Mouse (Mus musculus): ENCODE results near the gene Limk2.
A peak's percentile ranks its signal among the peaks of the same experiment; 100 is the strongest.

Limk2 gene

DNA sequence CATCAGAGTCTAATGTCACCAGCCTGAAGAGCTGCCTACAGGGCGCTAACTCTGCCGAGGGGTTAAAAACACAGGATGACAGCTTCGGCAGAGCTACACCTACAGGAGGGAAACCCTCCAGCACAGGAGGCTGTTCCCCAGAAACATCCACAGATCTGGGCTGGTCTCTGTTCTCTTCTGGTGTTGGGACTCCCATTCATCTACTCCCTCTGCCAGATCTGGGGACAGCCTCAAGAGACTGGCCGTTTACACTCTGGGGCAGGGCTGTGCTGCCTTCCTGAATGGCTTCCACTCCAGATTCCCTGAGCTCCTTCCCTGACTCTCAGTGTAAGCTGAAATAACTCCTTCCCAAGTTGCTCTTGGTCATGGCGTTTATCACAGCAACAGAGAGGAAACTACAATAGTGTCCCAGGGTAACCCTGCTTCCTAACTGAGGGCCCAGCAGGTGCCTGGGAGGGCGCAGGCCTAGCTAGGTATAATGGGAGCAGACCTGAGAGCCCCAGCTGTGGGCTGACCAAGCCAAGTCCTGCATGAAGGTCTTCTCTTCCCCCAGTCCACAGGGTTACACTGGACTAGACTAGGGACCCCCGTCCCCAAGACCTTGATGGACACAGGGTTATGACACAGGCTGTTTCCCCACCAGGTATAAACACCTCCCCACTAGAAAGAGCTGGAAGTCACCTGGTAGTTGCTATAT is 37.2 kb downstream of the Limk2 start:
- DNase-seq (ENCODE audit: low spot score): no peak

DNA sequence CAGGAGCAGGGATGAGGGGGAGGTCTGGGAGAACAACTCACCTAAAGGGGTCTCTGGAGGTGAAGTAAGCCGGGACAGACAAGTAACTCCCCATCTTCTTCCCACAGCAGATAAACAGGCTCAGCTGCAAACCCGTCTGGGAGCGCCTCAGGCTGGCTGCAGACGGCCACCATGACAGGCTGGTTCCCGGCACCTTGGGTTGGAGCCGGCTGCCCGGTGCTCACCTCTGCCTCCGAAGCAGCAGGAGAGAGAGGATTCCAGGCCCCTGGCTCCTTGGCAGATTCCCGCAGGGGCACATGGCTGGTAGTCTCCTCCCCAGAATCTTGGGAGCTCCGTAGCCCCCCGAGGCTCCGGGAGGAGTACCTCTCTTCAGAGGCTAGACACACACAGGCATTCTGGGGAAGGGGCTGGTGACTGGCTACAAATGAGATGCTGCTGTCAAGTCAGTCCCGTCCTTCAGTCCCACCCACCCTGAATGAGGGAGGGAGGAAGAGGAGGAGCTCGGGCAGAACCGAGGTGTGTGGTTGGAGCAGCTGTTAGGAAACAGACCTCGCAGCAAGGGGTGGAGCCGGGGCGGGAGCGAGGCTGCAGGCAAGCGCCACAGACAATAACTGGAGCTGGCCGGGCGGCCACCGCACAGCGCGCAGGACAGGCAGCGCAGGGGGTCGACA is 37.9 kb downstream of the Limk2 start:
- peak; percentile 71 for DNase-seq (ENCODE audit: low spot score)

DNA sequence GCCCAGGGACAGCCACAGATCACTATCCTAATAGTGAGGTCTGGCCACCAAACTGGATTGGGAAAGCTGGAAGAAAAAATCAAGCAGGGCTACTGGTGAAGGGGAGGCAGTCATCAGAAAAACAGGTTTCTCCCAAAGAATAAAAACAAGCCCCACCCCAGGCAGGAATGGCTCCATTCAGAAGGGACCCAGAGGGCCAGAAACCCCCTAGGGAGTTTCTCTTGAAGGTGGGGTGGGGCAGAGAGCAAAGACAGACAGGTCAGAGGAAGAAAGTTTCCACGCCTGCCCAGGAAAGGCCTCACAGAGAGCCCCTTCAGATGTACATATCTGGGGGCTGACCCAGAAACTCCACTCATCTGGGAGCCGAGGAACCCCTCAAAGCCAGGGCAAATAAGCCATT is 38.8 kb downstream of the Limk2 start:
- no peak for DNase-seq (ENCODE audit: low spot score)

DNA sequence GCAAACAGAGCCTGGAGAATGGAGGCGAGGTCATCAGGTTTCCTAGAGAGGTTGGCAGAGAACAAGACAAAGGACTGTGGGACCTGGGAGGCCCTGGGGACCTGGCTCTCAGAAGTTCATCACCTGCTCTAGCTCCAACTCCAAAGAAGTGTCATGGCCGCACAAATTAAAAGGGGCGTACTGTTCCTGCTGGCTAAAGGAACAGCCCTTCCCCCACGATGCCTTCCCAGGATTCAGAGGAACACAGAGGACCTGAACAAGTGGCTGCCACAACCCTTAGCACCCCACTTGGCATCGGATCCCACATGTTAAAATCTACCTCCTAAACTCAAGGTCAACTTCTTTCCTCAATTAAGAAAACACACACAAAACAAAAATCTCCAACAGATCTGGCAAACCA is 39.5 kb downstream of the Limk2 start:
- DNase-seq (ENCODE audit: low spot score): no peak

DNA sequence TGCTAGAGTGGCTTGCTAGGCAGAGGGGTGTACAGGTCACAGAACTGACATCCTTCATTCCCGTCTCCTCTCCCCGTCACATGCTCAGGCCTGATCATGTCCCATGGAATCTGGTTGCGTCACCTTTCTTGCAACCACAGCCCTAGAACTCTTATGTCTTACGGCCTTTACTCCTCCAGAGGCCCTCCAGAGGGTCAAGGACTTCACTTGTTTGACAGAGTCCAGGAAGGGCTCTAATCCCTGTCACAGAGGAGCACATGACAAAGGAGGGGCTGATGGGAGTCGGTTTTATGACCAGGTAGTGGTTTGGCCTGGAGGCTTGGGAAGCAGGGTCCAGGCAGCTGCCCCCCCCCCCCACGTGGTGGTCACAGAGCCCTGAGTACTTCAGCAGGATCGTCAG is 40.0 kb downstream of the Limk2 start:
- DNase-seq (ENCODE audit: low spot score): no peak

DNA sequence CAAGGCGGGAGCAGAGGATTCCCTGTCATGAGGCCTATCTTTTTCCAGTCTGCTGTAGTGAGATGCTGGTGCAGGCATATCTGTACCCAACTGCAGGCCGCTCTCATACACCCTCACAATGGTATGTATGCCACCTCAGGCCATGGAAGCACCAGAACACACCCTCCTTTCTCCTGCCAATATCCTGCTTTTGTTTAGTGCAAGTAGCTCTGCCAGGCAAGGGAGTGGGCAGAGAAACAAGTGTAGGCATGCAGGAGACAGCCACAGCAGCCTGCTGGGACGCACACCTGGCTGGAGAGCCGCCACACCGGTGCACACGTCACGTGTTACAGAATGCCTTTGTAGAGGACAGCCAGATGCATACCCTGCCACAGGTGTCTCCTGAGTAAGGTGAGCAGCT is 42.6 kb downstream of the Limk2 start:
- DNase-seq (ENCODE audit: low spot score): no peak

DNA sequence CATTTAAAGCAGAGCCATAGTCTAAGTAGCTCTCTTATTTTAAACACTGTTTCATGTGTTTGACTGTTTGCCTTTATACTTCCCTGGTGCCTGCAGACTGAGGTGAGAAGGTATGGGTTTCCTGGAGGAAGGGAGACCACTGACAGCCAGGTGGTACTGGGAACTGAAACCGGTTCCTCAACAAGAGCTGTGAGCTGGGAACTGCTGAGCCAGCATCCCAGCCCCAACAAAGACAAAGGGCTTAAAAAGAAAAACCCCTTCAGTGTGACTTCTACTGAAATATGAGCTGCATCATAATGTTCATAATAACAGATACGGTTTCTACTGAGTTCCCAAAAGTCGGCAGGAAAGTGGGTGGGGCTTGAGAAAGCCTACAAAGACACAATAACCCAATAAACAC is 46.1 kb downstream of the Limk2 start:
- DNase-seq (ENCODE audit: low spot score): no peak

DNA sequence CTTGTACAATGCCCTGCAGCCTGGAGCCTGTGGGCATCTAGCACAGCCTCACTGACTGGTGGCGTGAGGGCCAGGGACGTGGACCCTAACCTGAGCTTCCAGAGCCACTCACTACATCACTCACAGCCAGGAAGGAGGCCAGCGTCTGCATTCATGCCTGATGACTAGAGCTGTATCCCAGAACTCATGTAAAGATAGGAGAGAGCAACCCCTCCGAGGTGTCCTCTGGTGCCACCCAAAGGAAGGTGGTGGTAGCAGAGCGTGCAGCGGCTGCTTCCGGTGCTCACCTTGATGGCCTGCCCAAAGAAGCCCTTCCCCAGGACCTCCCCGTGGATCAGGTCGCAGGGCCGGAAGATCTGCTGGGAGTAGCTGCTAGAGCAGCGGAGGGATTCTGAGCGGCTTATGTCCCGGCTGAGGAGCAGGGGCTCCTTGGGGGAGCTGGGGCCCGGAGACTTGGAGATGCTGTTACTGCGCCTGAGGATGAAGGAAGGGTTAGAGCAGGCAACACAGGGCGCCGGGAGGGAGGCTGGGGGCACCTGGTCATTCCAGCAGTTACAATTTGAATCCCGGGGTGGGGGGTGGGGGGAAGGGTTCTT is 55.9 kb downstream of the Limk2 start:
- DNase-seq (ENCODE audit: low spot score): no peak

DNA sequence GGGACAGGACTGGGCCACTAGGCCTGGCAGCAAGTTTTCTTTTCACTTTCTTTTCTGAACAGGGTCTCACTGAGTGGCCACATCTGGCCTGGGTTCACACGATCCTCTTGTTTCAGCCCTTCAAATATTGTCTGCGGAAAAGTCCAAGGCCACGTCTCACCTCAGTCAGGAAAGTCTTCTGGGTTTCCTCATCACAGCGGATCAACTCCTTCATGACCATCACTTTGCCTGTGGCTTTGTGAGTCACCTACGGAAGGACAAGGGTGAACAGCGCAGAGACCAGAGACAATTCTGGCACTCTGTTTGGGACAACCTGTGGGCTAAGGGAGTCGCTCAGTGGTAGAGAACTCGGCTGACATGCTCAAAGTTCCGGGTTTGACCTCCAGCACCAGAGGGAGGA is 56.9 kb downstream of the Limk2 start:
- DNase-seq (ENCODE audit: low spot score): no peak

DNA sequence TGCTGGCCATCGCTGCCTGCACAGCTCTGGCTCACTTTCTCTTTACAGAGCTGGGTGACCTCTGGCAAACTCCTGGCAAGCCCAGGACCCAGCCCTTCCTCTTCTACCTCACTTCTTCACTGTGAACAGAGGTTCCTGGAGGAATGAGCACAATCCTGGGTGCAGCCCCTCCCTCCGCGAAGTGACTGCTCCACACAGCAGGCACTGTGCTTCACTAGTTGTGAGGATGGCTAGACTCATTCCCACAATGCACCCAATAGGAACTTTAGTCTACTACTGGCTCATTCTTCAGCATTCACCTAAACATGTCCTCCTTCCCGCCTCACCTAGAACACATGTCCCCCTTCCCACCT is 59.7 kb downstream of the Limk2 start:
- no peak for DNase-seq (ENCODE audit: low spot score)

DNA sequence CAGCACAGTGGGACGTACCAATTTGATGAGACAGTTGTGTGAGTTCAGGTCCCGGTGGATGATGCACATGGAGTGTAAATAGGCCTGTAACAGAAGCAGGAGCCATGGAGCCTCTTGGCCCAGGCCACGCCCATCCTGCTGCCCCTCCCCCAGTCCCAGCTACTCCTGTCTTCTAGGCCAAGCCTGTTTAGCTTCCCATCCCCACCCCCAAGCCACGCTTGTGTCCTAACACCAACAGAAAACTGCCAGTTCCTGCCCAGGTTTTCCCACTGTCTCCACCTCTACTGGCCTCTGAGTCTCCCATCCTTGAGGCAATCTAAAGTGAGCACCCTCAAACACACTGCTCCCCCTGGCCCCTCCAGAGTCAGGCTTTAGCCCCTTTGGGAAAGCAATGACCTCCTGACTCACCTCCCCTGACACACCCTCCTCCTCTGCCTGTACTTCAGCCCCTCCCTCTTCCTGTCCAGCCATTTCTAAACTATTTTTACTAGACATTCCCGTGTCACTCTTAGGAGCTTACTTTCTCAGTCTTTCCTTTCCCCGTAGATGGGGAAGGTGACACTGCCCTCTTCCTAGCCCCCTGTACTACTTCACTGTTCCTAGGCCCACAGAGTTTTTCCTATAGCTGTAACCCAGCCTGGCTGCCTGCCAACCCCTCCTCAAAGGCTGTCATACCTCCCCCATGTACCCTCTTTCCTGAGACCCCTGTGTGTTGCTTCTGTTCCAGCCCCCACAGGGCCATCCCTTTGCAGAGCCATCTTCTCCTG is 60.2 kb downstream of the Limk2 start:
- no peak for DNase-seq (ENCODE audit: low spot score)

DNA sequence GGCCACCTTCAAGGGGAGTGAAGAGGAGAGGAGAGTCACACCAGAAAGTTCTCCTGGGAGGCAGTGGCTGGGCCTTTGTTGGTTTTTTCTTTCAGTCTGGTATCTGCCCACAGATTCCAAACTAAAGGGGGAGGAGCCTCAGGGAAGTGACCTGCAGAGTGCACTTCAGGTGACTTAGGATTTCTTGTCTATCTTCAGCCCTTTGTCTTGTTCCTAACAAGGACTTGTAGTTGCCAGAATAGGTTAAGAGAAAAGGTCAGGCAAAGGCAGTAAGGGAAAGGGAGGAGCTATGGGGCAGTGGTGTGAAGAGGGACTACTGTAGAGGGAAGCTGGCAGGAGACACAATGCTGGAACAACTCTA is 61.2 kb downstream of the Limk2 start:
- DNase-seq (ENCODE audit: low spot score): no peak

DNA sequence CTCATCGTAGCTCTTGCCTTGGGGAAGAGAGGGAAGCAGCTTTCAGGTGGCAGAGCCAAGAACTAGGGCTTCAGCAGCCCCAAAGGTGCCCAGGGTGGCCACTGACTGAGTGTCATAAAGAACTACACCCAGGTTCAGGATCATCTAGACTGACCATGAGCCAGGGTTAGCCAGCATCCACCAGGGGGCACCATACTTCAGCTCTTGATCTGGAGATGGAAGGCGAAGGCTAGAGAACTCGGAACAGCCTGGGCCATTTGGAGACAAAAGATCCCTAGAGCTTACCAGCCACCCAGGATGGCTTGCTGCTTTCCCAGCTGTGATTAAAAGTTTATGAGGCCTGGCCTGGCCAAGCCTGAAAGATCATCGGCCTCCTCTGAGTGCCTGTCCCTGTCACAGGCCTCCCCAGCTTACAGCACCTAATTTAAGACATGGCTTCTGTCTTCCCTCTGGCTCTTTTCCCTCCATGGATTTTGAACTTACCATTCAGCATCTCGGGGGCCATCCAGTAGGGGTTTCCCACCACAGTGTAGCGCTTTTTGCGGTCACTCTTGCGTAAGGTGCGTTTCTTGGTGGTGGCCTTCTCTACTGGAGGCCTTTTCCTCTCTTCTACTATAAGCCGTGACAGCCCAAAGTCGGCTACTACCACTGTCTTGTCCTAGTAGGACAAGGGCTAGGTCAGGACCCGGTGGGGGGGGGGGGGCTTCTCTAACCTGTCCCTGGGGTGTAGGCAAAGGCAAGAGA is 61.7 kb downstream of the Limk2 start:
- DNase-seq (ENCODE audit: low spot score): peak; percentile 75

DNA sequence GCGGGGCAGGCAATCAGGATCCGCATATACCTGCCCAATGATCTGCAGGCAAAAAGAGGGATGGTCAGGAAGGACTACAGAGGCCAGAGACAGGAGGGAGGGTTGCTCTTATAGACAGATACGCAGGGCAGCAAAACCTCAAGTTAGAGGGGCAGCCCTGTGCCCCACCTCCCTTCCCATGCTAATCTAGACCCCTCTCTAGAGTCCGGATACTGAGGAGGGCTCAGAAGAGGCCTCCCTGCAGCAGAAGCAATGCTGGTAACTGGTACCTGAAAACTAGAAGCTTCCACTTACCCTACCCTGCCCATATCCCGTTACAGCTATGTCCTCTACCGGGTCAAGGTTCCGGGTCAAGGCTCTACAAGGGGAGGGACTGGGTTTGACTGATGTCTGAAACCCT is 62.6 kb downstream of the Limk2 start:
- no peak for DNase-seq (ENCODE audit: low spot score)

DNA sequence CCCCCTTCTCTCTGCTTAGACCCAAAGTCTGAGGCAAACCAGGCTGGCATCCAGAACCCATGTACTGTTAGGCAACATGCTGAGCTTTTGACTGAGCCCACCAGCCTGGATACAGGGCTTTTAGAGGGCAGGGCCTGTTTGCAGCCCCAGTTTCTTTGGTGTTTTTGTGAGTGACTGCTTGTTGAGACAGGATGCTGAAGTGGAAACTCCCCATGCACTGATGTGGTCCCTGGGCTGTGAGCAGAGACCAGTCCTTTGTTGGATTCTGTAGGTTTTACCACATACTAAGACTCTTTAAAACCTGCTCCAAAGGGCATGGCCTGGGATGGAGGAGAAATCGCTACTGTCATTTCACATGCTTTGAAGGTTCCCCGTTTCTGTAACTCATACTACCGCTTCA is 64.1 kb downstream of the Limk2 start:
- no peak for DNase-seq (ENCODE audit: low spot score)

DNA sequence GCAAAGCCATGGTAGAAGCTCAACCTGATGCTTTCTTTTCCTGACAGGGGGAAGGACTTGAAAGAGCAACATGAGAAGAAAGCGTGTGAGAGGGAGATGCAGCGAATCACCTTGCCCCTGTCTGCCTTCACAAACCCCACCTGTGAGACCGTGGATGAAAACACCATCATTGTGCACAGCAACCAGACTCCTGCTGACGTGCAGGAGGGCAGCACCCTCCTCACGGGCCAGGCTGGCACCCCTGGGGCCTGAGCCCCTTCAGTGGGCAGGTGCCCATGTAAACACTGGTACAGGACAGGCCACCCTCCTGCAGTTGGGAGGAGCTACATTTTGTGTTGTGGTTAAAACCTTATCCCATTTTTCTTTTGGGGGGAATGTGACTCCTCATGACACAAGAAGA is 67.5 kb downstream of the Limk2 start:
- DNase-seq (ENCODE audit: low spot score): no peak

DNA sequence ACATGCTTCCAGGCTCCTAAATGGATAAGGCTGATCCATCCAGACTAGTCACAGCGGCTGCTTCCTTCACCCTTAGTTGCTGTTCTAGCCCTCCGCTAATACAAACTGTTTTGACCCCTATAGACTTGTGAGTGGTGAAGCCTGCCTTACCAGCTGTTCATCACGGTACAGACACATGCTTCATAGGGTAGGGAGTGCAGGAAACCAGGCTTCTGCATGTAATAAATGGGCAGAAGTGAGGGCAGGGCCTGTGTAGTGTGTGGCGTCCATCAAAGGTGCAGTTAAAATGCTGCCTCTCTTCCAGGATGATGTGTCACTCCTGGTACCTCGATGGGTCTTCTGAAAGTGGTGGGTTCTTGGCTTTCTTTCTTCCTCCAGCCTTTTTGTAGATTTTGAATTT is 71.0 kb downstream of the Limk2 start:
- no peak for DNase-seq (ENCODE audit: low spot score)

DNA sequence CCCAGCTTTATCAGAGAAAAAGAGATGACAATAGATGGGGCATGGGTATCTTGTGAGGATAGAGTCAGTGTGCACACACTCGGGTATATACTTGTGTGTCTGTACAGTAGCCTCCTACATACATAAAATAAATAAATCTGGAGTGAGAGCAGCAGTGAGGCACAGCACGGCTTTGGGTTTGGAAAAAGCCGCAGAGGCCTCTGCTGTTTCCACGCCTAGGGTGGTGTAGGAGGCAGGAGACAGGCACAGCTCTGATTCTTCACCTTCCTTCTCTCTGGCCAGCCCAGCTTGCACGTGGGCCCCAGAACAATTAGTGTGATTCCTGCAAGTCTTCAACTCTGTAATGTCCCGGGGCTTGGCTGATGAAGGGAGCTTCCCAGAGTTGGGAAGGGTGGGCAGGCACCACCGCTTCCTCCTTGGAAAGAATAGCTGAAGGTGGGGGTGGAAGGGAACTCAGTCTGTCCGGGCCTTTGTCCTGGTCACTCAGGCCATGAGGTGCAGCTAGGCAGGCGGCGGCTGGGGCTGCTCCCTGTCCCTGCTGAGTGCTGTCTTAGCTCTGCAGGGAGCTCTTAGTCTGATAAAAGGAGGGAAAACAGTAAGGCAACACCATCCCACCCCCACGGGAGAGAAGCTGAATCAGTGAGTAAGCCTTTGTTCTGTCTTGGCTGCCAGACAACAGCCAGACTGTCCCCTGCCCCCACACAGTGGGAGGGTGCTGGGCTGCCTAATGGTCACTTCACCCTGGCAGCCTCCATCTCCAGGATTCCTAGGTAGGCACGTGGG is 71.6 kb downstream of the Limk2 start:
- peak; percentile 44 for DNase-seq (ENCODE audit: low spot score)

DNA sequence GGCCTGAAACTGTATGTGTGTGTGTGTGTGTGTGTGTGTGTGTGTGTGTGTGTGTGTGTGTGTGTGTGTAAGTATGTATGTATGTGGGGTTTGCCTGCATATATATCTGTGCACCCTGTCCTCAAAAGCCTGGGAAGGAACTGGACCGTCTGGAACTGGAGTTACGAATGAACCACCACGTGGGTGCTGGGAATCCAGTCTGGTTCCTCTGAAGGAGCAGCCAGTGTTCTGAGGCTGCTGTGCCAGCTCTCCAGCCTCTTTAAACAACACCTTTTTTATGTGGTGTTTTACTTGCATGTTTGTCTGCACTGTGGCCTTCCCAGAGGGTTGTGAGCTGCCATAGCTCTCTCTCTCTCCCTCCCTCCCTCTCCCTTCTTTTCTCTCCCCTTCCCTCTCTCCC is 72.4 kb downstream of the Limk2 start:
- no peak for DNase-seq (ENCODE audit: low spot score)

DNA sequence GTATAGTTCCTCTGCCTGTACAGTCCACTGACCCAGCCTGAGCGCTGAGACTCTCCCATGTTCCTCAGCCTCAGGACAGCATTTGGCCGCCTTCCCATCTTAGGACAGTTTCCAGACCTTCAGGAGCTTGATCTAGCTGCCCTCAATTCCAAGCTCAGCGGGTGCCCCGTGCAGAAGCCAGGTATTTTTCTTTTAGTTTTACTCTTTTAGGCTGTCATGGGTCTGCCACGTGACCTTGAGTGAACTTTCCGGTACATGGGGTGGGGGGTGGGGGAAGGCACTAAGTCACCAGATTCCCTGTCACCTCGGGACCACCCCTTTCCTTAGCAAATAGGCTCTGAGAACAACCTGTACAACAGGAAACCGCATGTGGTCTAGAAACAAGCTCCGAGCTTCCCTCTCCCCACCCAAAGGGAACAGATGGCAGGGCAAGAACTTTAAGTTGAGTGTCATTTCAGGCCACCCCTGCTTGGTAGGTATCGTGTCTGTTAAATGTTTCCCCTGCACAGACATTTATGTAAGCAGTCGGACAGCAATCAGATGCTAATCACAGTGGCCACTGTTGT is 73.3 kb downstream of the Limk2 start:
- no peak for DNase-seq (ENCODE audit: low spot score)

DNA sequence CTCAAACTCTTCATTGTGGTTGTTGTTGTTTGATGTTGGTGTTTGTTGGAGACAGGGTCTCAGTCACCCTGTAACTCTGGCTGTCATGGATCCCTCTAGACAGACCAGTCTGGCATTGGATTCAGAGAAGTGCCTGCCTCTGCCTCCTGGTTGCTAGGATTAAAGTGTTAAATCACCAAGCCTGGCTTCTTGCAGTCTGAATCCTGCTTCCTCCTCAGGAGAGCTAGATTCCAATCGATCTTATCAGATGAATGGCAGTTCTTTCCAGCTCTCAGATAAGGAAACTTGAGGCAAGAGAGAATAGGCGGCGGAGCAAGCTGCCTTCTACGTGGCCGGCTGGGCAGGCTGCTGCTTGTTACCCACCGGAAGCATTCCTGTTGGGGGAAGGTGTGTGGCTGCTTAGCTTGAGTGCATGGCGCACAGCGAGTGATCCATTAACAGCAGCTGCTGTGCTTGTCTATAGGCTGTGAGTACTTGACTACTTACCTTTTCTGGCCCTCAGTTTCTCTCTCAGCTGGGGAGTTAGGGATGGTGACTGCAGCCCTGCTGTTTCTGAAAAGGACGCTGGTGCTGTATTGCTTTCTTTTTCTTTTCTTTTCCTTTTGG is 74.2 kb downstream of the Limk2 start:
- no peak for DNase-seq (ENCODE audit: low spot score)
